Mouse (Mus musculus): ENCODE data around the gene Acly. TPM values are rescaled to one million over a fixed set of nuclear protein-coding genes. Genes with fewer than 3 reads are reported as not detected.

Acly gene
- total and polyA plus RNA-seq, 3 experiments, result 213 to 277 (median 246) TPM

GRCm38 (mm10) chr11:100512384-100512783 lies 15.4 kb downstream of the Acly start:
- Histone ChIP-seq H3K36me3 (replicated peaks in 1 of 2; ENCODE audit: control insufficient read depth in 1 of 2, insufficient read depth in 1 of 2, low read length in 1 of 2) (peaks cover 71 to 95% of the 10 kb centered on the region in 2 experiments), H3K27me3 (replicated peaks) (no peaks in the 10 kb centered on the region), H3K4me1 (ENCODE audit: control insufficient read depth in 1 of 2, insufficient read depth in 2 of 2) (no peaks in the 10 kb centered on the region), H3K79me2 (replicated peaks; ENCODE audit: control insufficient read depth, extremely low read depth, insufficient read depth, poor library complexity, severe bottlenecking) (no peaks in the 10 kb centered on the region), H3K4me3 (replicated peaks in 1 of 3; ENCODE audit: low read depth in 2 of 3, low read length in 2 of 3, poor library complexity in 1 of 3) (no peak overlapping the region), H3K9me3 (replicated peaks; ENCODE audit: low read length) (no peaks in the 10 kb centered on the region), H3K9ac (ENCODE audit: insufficient read depth, low read depth) (no peak overlapping the region), H3K4me2 (ENCODE audit: insufficient read depth, low read depth, poor library complexity, severe bottlenecking) (no peak overlapping the region), H3K27ac (ENCODE audit: insufficient read depth, low read depth) (no peak overlapping the region)
- TF ChIP-seq RAD21 (IDR thresholded peaks at IDR 0.05; ENCODE audit: low read depth, low read length) (peak; percentile 65), CTCF (conservative IDR thresholded peaks at IDR 0.05 in 1 of 2, IDR thresholded peaks at IDR 0.05 in 1 of 2; ENCODE audit: low read depth in 2 of 2, low read length in 2 of 2) (peak; percentile 48 to 77), POLR2A (IDR thresholded peaks at IDR 0.05; ENCODE audit: low read depth, low read length) (no peak), USF2 (conservative IDR thresholded peaks at IDR 0.05; ENCODE audit: low read depth, low read length) (no peak), HCFC1 (IDR thresholded peaks at IDR 0.05; ENCODE audit: low read depth, low read length) (no peak), ELF1 (IDR thresholded peaks at IDR 0.05; ENCODE audit: low read depth, low read length) (no peak), ZNF384 (IDR thresholded peaks at IDR 0.05; ENCODE audit: low read depth, low read length) (no peak), ZKSCAN1 (IDR thresholded peaks at IDR 0.05; ENCODE audit: borderline replicate concordance, low read depth, low read length) (no peak), ZMIZ1 (IDR thresholded peaks at IDR 0.05; ENCODE audit: low read depth, low read length) (no peak), MAZ (IDR thresholded peaks at IDR 0.05; ENCODE audit: low read depth, low read length) (no peak), CHD2 (IDR thresholded peaks at IDR 0.05; ENCODE audit: low read length) (no peak), SIN3A (IDR thresholded peaks at IDR 0.05; ENCODE audit: low read length) (no peak), POLR2AphosphoS2 (IDR thresholded peaks at IDR 0.05; ENCODE audit: low read depth, low read length) (0 out of 2 replicates have a peak, but pooled peaks have one; percentile 6), ETS1 (conservative IDR thresholded peaks at IDR 0.05; ENCODE audit: low read depth, low read length) (no peak), TBP (conservative IDR thresholded peaks at IDR 0.05; ENCODE audit: low read depth, low read length) (no peak), MAFK (IDR thresholded peaks at IDR 0.05; ENCODE audit: insufficient replicate concordance, low read length) (no peak), SMC3 (IDR thresholded peaks at IDR 0.05; ENCODE audit: low read depth, low read length) (peak; percentile 75), ZC3H11A (IDR thresholded peaks at IDR 0.05; ENCODE audit: low read depth, low read length) (no peak), UBTF (IDR thresholded peaks at IDR 0.05; ENCODE audit: low read depth, low read length) (no peak), JUN (IDR thresholded peaks at IDR 0.05; ENCODE audit: insufficient read depth, low read depth, low read length) (no peak), RCOR1 (conservative IDR thresholded peaks at IDR 0.05; ENCODE audit: low read depth, low read length) (no peak), USF1 (IDR thresholded peaks at IDR 0.05; ENCODE audit: low read depth, low read length) (no peak), IRF4 (IDR thresholded peaks at IDR 0.05; ENCODE audit: low read depth, low read length) (no peak)
- DNase-seq (ENCODE audit: extremely low read depth), result peak; percentile 37
- dilution Hi-C loops (cut with MboI; ENCODE audit: extremely low pct_ligation_motif_present, extremely low pct_unique_long_range_greater_than_20kb, low sequenced_read_pairs), result no loop called here
- in situ Hi-C loops (cut with MboI; ENCODE audit: low pct_ligation_motif_present, low pct_unique_long_range_greater_than_20kb, low sequenced_read_pairs), result no loop called here

Measured in CH12.LX (cell line).